Mouse (Mus musculus) fat pad, adult 2 months (tissue): ENCODE data around the gene F12.

Experiments
- DNase-seq: peaks from one replicate; pipeline ENCODE4 v3.0.0-alpha.2; 2011; ENCODE audit warnings: low read depth, low spot score; ENCODE audit errors: extremely low read depth

F12 gene

GRCm38 (mm10) chr13:55374206-55374924 is 52.2 kb downstream of the F12 start:
- DNase-seq = no peak

GRCm38 (mm10) chr13:55371740-55372139 is 54.9 kb downstream of the F12 start:
- DNase-seq = no peak

- DNase-seq = no peak
Measured at GRCm38 (mm10) chr13:55371007-55371681, 55.4 kb downstream of the F12 start.

GRCm38 (mm10) chr13:55370234-55370633 is 56.4 kb downstream of the F12 start:
- no peak for DNase-seq

- DNase-seq = no peak
Measured at GRCm38 (mm10) chr13:55369531-55370114, 57.0 kb downstream of the F12 start, which contains the start of gene Rgs14. Gene Rgs14, plus strand, starts transcription at chr13:55369732.

- no peak for DNase-seq
Measured at GRCm38 (mm10) chr13:55368401-55368800, 58.2 kb downstream of the F12 start.
